Mouse (Mus musculus) liver, embryonic 16.5 days (tissue): ENCODE results near the gene Shroom3. TPM values are rescaled to one million over a fixed set of nuclear protein-coding genes. Genes with fewer than 3 reads are reported as not detected.

Source experiments
- ATAC-seq: fragments of 200-750 bp; cut with Nextera tagmentation; 2 replicates; pipeline ENCODE4 v1.8.0; 2017; ENCODE audit warnings: low read depth, mild to moderate bottlenecking, moderate number of reproducible peaks, moderate library complexity
- H3K27ac ChIP-seq: fragments of 300-500 bp; sonication (generic); 2 replicates; pipeline ENCODE4 v1.5.1; 2014; ENCODE audit warnings: mild to moderate bottlenecking, low read length
- H3K27me3 ChIP-seq: fragments of 300-500 bp; sonication (generic); 2 replicates; pipeline ENCODE4 v1.6.1; 2014; ENCODE audit warnings: low read depth, low read length, mixed read lengths; ENCODE audit not compliant: control insufficient read depth, insufficient read depth
- H3K36me3 ChIP-seq: fragments of 300-500 bp; sonication (generic); 2 replicates; pipeline ENCODE4 v1.6.1; 2014; ENCODE audit warnings: mild to moderate bottlenecking; ENCODE audit not compliant: control insufficient read depth, insufficient read depth
- H3K4me1 ChIP-seq: fragments of 300-500 bp; sonication (generic); 2 replicates; pipeline ENCODE4 v1.6.1; 2014; ENCODE audit warnings: low read depth, low read length, mixed read lengths; ENCODE audit not compliant: control insufficient read depth
- H3K4me2 ChIP-seq: fragments of 300-500 bp; sonication (generic); 2 replicates; pipeline ENCODE4 v1.6.1; 2014; ENCODE audit warnings: low read depth, low read length, mixed read lengths
- H3K4me3 ChIP-seq: fragments of 300-500 bp; sonication (generic); 2 replicates; pipeline ENCODE4 v1.5.1; 2014; ENCODE audit warnings: low read depth, mild to moderate bottlenecking, low read length
- H3K9ac ChIP-seq: fragments of 300-500 bp; sonication (generic); 2 replicates; pipeline ENCODE4 v1.6.1; 2014; ENCODE audit warnings: low read depth, low read length
- H3K9me3 ChIP-seq: fragments of 300-500 bp; sonication (generic); replicated peaks from 2 replicates; pipeline ENCODE4 v1.6.1; 2016; ENCODE audit warnings: low read length; ENCODE audit not compliant: control insufficient read depth
- WGBS: fragments of 180-500 bp; shearing (Covaris S2); extraction: QIAGEN DNeasy Blood & Tissue Kit; methylation state at CpG from one replicate; pipeline ENCODE4 v1.1.7; 2014; ENCODE audit not compliant: insufficient replicate concordance; 5-methylcytosine and 5-hydroxymethylcytosine counted together
- polyA plus RNA-seq: library from polyadenylated mRNA; unstranded; fragments of >200 nt; fragmentation: Nextera tagmentation; extraction: Ambion mirVana; gene quantifications from 2 replicates; pipeline ENCODE4 v1.2.1, GENCODE M21; 2015

The Shroom3 gene
- polyA plus RNA-seq = 0.31 and 0.41 TPM in 2 replicates

DNA sequence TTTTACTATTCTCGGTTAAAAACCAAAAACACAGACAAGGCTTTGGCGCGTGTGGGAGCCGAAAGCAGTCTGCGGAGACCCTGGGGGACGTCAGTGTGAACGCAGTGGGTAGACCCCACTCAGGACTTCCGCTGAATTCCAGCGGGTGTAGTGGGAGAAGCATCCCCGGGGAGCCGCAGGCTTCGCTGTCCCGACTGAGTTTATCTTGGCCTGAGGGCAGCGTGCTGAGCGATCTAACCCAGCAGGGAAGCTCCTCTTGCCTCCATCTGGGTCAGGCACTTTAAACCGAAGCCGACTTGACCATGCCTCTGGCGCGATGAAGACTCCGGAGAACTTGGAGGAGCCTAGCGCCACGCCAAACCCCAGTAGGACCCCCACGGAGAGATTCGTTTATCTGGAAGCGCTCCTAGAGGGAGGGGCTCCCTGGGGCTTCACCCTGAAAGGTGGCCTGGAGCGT is at the start of gene Shroom3:
Gene Shroom3, plus strand, starts transcription at position 85 of the 457 bp plus-strand sequence.
- H3K4me1 ChIP-seq = no peaks in the 10 kb centered on the region
- no peaks in the 10 kb centered on the region for H3K9me3 ChIP-seq
- peaks cover 27% of the 10 kb centered on the region for H3K27me3 ChIP-seq
- H3K4me3 ChIP-seq = peak within 1 kb of the TSS; percentile 47
- H3K9ac ChIP-seq = no peak within 1 kb of the TSS
- WGBS = 2% methylated on average over 26 of the region's 26 CpGs
- H3K4me2 ChIP-seq = peak within 1 kb of the TSS; percentile 59
- ATAC-seq = no peak
- H3K36me3 ChIP-seq = no peaks in the 10 kb centered on the region
- no peak within 1 kb of the TSS for H3K27ac ChIP-seq

GRCm38 (mm10) chr5:92633526-92633925 is 49.7 kb upstream of the Shroom3 start:
- 45% methylated on average over 4 of the region's 4 CpGs for WGBS
- H3K4me3 ChIP-seq = no peak overlapping the region
- no peaks in the 10 kb centered on the region for H3K4me1 ChIP-seq
- no peak for ATAC-seq
- no peak overlapping the region for H3K9ac ChIP-seq
- no peaks in the 10 kb centered on the region for H3K9me3 ChIP-seq
- H3K4me2 ChIP-seq = no peak overlapping the region
- no peak overlapping the region for H3K27ac ChIP-seq
- H3K27me3 ChIP-seq = no peaks in the 10 kb centered on the region
- no peaks in the 10 kb centered on the region for H3K36me3 ChIP-seq

- Histone ChIP-seq H3K27me3 (no peaks in the 10 kb centered on the region), H3K36me3 (no peaks in the 10 kb centered on the region), H3K9me3 (no peaks in the 10 kb centered on the region), H3K4me1 (no peaks in the 10 kb centered on the region), H3K4me3 (no peak overlapping the region), H3K9ac (no peak overlapping the region), H3K4me2 (no peak overlapping the region), H3K27ac (no peak overlapping the region)
- 47% methylated on average over 3 of the region's 3 CpGs for WGBS
- ATAC-seq = no peak
Measured at GRCm38 (mm10) chr5:92634916-92635315, 48.3 kb upstream of the Shroom3 start.

GRCm38 (mm10) chr5:92635891-92636290 is 47.3 kb upstream of the Shroom3 start:
- WGBS = 65% methylated on average over 5 of the region's 5 CpGs
- no peaks in the 10 kb centered on the region for H3K9me3 ChIP-seq
- no peak for ATAC-seq
- no peaks in the 10 kb centered on the region for H3K4me1 ChIP-seq
- no peak overlapping the region for H3K27ac ChIP-seq
- H3K36me3 ChIP-seq = no peaks in the 10 kb centered on the region
- no peak overlapping the region for H3K4me2 ChIP-seq
- H3K9ac ChIP-seq = no peak overlapping the region
- no peaks in the 10 kb centered on the region for H3K27me3 ChIP-seq
- no peak overlapping the region for H3K4me3 ChIP-seq

DNA sequence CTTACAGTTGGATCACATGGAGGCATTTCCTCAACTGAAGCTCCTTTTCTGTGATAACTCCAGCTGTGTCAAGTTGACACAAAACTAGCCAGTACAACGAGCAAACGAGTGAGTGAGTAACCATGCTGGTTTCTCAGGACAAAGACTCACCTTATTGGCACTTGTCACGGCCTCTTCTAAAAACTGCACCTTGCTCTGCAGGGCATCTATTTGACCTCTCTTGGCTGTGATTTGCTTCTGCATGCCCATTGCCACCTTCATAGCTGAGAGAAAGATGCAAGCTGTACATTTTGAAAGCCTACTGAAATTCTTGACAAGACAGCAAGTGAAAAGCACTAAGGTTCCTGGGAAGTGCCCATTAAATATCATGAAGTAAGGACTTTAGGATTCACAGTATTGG is 42.4 kb upstream of the Shroom3 start:
- WGBS = 67% methylated on average over 3 of the region's 3 CpGs
- H3K9me3 ChIP-seq = no peaks in the 10 kb centered on the region
- H3K4me1 ChIP-seq = no peaks in the 10 kb centered on the region
- H3K9ac ChIP-seq = no peak overlapping the region
- H3K27me3 ChIP-seq = no peaks in the 10 kb centered on the region
- no peak for ATAC-seq
- no peaks in the 10 kb centered on the region for H3K36me3 ChIP-seq
- H3K4me2 ChIP-seq = no peak overlapping the region
- no peak overlapping the region for H3K4me3 ChIP-seq
- H3K27ac ChIP-seq = no peak overlapping the region

GRCm38 (mm10) chr5:92656256-92656655 is 27.0 kb upstream of the Shroom3 start:
- no peak overlapping the region for H3K4me2 ChIP-seq
- no peak overlapping the region for H3K4me3 ChIP-seq
- 0% methylated on average over 1 of the region's 1 CpGs for WGBS
- no peaks in the 10 kb centered on the region for H3K4me1 ChIP-seq
- no peak overlapping the region for H3K27ac ChIP-seq
- no peak overlapping the region for H3K9ac ChIP-seq
- H3K9me3 ChIP-seq = no peaks in the 10 kb centered on the region
- ATAC-seq = no peak
- no peaks in the 10 kb centered on the region for H3K36me3 ChIP-seq
- no peaks in the 10 kb centered on the region for H3K27me3 ChIP-seq

- no peak for ATAC-seq
- WGBS = 51% methylated on average over 2 of the region's 2 CpGs
- H3K36me3 ChIP-seq = no peaks in the 10 kb centered on the region
Measured at GRCm38 (mm10) chr5:92664321-92664720, 18.9 kb upstream of the Shroom3 start.

GRCm38 (mm10) chr5:92666860-92667259 is 16.4 kb upstream of the Shroom3 start:
- Histone ChIP-seq H3K4me1 (no peaks in the 10 kb centered on the region), H3K9me3 (no peaks in the 10 kb centered on the region), H3K27ac (no peak overlapping the region), H3K4me2 (no peak overlapping the region), H3K4me3 (no peak overlapping the region), H3K9ac (no peak overlapping the region), H3K36me3 (no peaks in the 10 kb centered on the region), H3K27me3 (no peaks in the 10 kb centered on the region)
- ATAC-seq = no peak
- 50% methylated on average over 5 of the region's 5 CpGs for WGBS

More at GRCm38 (mm10) chr5:92664321-92664720, 18.9 kb upstream of the Shroom3 start:
- no peak overlapping the region for H3K9ac ChIP-seq
- no peaks in the 10 kb centered on the region for H3K4me1 ChIP-seq
- no peaks in the 10 kb centered on the region for H3K27me3 ChIP-seq
- H3K4me3 ChIP-seq = no peak overlapping the region
- H3K9me3 ChIP-seq = no peaks in the 10 kb centered on the region
- H3K27ac ChIP-seq = no peak overlapping the region
- H3K4me2 ChIP-seq = no peak overlapping the region

GRCm38 (mm10) chr5:92674859-92675573 is 8.2 kb upstream of the Shroom3 start, which contains the start of gene Ccdc158:
Gene Ccdc158, minus strand, starts transcription at chr5:92675271.
- ATAC-seq = peak; percentile 79
- Histone ChIP-seq H3K9ac (no peak within 1 kb of the TSS; the same call in 1 of the 2 replicates), H3K4me3 (peak within 1 kb of the TSS; percentile 47), H3K36me3 (no peaks in the 10 kb centered on the region), H3K27ac (no peak within 1 kb of the TSS), H3K27me3 (no peaks in the 10 kb centered on the region), H3K9me3 (no peaks in the 10 kb centered on the region), H3K4me2 (peak within 1 kb of the TSS; percentile 63), H3K4me1 (peaks cover 9% of the 10 kb centered on the region)
- 12% methylated on average over 48 of the region's 55 CpGs for WGBS
